Mouse (Mus musculus) olfactory bulb, adult 2 months (tissue): Measurements from ENCODE around the gene Tmem107.

Experiments used
- CTCF ChIP-seq: fragments of 200-500 bp; IDR thresholded peaks from 2 replicates; pipeline ENCODE4 v1.5.1; 2012; ENCODE audit warnings: low read depth, mild to moderate bottlenecking, low read length, moderate library complexity; ENCODE audit not compliant: insufficient read depth
- POLR2A ChIP-seq: fragments of 200-500 bp; IDR thresholded peaks from 2 replicates; pipeline ENCODE4 v1.6.1; 2012; ENCODE audit warnings: mild to moderate bottlenecking, low read depth, low read length, moderate library complexity; ENCODE audit not compliant: insufficient read depth

DNA sequence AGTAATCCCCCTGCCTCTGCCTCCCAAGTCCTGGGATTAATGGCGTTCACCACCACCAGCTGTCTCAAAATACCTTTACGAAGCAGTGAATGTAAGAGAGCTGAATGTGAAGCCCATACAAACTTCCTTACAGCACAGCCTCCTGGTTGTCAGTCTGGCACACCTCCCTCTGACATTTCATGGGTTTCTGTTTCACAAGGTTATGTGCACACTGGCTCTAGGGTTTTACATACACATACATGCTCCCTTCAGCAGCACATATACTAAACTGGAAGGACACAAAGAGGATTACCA lies 4.1 kb downstream of the Tmem107 start:
- TF ChIP-seq POLR2A (no peak), CTCF (no peak)
